Mouse (Mus musculus) heart, adult 10 weeks (tissue): ENCODE data around the gene Ost4. TPM values are rescaled to one million over a fixed set of nuclear protein-coding genes. Genes with fewer than 3 reads are reported as not detected.

Experiments
- polyA plus RNA-seq: library from polyadenylated mRNA; stranded (reverse); fragments of 350-450 nt; fragmentation: Illumina TruSeq; extraction: RNeasy Lipid Tissue Mini Kit (QIAGEN cat#74804); gene quantifications from one replicate; pipeline ENCODE4 v1.2.3, GENCODE M21; 2014; ENCODE audit warnings: low read depth, low replicate concordance

The Ost4 gene
- polyA plus RNA-seq, result 169 TPM

DNA sequence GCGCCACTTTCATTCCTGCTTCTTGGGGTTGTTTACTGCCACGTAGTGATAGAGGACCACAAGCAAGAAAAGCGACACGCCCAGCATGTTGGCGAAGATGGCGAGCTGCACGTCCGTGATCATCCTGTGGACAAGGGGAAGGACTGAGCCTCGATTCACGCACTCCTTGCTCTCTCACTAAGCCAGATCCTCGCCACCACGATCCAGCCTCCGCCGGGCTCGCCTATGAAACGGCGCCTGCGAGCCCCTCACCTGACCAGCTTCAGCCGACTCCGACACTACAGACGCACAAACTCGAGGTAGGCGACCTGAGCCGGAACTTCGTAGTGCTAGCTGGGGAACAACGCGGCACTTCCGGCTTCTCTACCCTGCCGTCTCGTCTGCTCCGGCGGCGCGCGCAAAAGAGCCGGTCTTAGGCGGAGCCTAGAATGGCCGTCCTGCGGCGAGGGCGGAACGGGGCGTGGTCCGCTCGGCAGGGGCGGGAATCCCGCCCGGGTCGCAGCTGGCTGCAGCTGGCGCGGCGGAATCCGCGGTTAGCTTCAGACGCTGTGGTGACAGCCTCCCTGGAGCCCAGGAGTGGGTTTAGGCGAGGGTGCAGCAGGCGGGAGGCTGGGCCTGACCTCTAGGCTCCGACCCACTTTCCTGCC, at the start of gene Ost4:
Gene Ost4, minus strand, starts transcription at position 376 of the 647 bp plus-strand sequence.

GRCm38 (mm10) chr5:30944956-30945781, 37.6 kb upstream of the Ost4 start, which contains the start of gene Cgref1:
Gene Cgref1, minus strand, starts transcription at chr5:30945591.

DNA sequence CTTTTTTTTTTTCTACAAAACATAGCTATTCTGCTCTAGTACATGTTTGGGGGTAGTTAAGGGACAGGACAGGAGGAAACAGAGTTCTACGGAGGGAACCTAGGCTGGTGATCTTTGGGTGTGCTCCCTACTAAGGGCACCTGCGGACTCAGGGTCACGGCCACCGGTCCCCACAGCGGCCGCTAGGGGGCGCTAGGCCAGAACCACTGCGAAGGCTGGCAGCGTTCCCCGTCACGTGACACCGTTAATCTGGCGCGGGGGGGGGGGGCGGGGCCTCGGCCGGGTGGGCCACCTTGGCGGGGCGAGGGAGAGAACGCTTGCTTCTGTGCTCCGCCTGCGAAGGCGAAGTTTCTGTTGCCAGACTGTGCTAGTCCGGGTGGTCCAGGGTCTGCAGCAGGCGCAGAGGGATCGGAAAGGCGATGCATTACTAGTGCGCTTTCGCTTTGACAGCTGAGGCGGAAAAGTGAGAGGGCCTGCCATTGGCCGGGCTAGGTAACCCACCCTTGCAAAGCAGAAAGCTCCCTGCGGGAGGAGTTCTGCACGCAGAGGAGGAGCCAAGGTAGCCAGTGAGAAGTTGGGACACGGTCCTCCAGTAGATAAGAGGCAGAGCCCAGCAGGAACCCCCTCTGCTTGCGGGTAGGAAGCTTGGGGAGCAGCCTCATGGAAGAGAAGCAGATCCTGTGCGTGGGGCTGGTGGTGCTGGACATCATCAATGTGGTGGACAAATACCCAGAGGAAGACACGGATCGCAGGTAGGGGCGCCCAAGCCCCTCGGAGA, 13.9 kb upstream of the Ost4 start, which contains the start of gene Khk:
Gene Khk, plus strand, starts transcription at position 176 of the 778 bp plus-strand sequence.

GRCm38 (mm10) chr5:30913060-30913841, 5.7 kb upstream of the Ost4 start, which contains the start of gene Emilin1:
Gene Emilin1, plus strand, starts transcription at chr5:30913402.

GRCm38 (mm10) chr5:30888337-30889087, 19.1 kb downstream of the Ost4 start, which contains the start of gene Agbl5:
Gene Agbl5, plus strand, starts transcription at chr5:30888694.

DNA sequence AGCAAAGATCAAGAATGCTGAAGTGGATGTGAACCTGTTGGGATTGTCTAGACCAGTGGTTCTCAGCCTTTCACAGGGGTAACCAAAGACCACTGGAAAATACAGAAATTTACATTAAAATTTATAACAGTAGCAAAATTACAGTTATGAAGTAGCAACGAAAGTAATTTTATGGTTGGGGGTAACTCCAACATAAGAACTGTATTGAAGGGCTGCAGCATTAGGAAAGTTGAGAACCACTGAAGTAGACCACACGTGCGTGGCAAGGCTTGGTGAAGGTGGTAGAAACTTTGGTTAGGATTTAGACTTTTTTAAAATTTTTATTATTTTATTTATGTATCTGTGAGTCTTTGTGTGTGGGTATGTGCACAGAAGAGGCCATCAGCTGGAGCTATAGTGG, 39.9 kb downstream of the Ost4 start, which contains the start of gene Tmem214:
Gene Tmem214, plus strand, starts transcription at position 301 of the 400 bp plus-strand sequence.

Other genes with a start within 250 kb of the Ost4 start
- gene Cenpa, start 241.0 kb downstream of the Ost4 start, polyA plus RNA-seq, result 59.8 TPM
- gene Dpysl5, start 196.2 kb downstream of the Ost4 start, polyA plus RNA-seq, result 0.76 TPM
- gene Mapre3, start 93.1 kb downstream of the Ost4 start, polyA plus RNA-seq, result 45.6 TPM
- 39.4 TPM for gene Tmem214, start 39.8 kb downstream of the Ost4 start, polyA plus RNA-seq
- 4.8 TPM for gene Agbl5, start 19.1 kb downstream of the Ost4 start, polyA plus RNA-seq
- 27.9 TPM for gene Emilin1, start 5.6 kb upstream of the Ost4 start, polyA plus RNA-seq
- gene Khk, start 13.6 kb upstream of the Ost4 start, polyA plus RNA-seq, result 33.0 TPM
- gene Cgref1, start 37.8 kb upstream of the Ost4 start, polyA plus RNA-seq, result 1.3 TPM
- 91.3 TPM for gene Preb, start 52.6 kb upstream of the Ost4 start, polyA plus RNA-seq
- gene Tcf23, start 60.9 kb upstream of the Ost4 start, polyA plus RNA-seq, result 2.1 TPM
- gene Atraid, start 140.5 kb upstream of the Ost4 start, polyA plus RNA-seq, result 83.6 TPM
- gene Slc5a6, start 141.1 kb upstream of the Ost4 start, polyA plus RNA-seq, result 14.1 TPM
- 12.7 TPM for gene Cad, start 147.0 kb upstream of the Ost4 start, polyA plus RNA-seq
- gene Dnajc5g, start 198.5 kb upstream of the Ost4 start, polyA plus RNA-seq, result not detected
- not detected for gene Slc30a3, start 200.4 kb upstream of the Ost4 start, polyA plus RNA-seq
- gene Trim54, start 208.9 kb upstream of the Ost4 start, polyA plus RNA-seq, result 266 TPM
- not detected for gene Ucn, start 231.0 kb upstream of the Ost4 start, polyA plus RNA-seq
- 118 TPM for gene Mpv17, start 246.5 kb upstream of the Ost4 start, polyA plus RNA-seq